Mouse (Mus musculus): Measurements from ENCODE around the gene Sars2. TPM values are rescaled to one million over a fixed set of nuclear protein-coding genes. Genes with fewer than 3 reads are reported as not detected.

The Sars2 gene
- polyA plus RNA-seq, 1 experiment: 22.5 TPM

GRCm38 (mm10) chr7:28799994-28800393 lies 58.2 kb downstream of the Sars2 start:
- no peak overlapping the region for H3K27ac ChIP-seq (ENCODE audit: insufficient read depth, low read length)
- no peaks in the 10 kb centered on the region for H3K9me3 ChIP-seq (replicated peaks; ENCODE audit: control insufficient read depth, insufficient read depth, low read length, poor library complexity, severe bottlenecking)
- H3K4me1 ChIP-seq (ENCODE audit: control insufficient read depth, insufficient read depth, low read length): peaks cover 5% of the 10 kb centered on the region
- no peaks in the 10 kb centered on the region for H3K27me3 ChIP-seq (ENCODE audit: control insufficient read depth, insufficient read depth, low read length, poor library complexity, severe bottlenecking)
- no peak for TF ChIP-seq CTCF (IDR thresholded peaks at IDR 0.05; ENCODE audit: low read depth, low read length)
- TF ChIP-seq POLR2A (IDR thresholded peaks at IDR 0.05; ENCODE audit: insufficient read depth, low read length): no peak
- TF ChIP-seq EP300 (IDR thresholded peaks at IDR 0.05; ENCODE audit: insufficient read depth, low read depth, low read length): no peak
- H3K9ac ChIP-seq (ENCODE audit: low read depth, poor library complexity, severe bottlenecking): no peak overlapping the region
- H3K4me3 ChIP-seq (ENCODE audit: low read depth, low read length): no peak overlapping the region
- peaks cover 5% of the 10 kb centered on the region for H3K36me3 ChIP-seq (ENCODE audit: control insufficient read depth, insufficient read depth, low read length, poor library complexity, severe bottlenecking)

GRCm38 (mm10) chr7:28801451-28801850 lies 59.7 kb downstream of the Sars2 start:
- Histone ChIP-seq H3K27ac (ENCODE audit: insufficient read depth, low read length) (peak overlapping the region; percentile 100), H3K4me1 (ENCODE audit: control insufficient read depth, insufficient read depth, low read length) (peaks cover 9% of the 10 kb centered on the region), H3K4me3 (ENCODE audit: low read depth, low read length) (no peak overlapping the region), H3K36me3 (ENCODE audit: control insufficient read depth, insufficient read depth, low read length, poor library complexity, severe bottlenecking) (peaks cover 5% of the 10 kb centered on the region), H3K9ac (ENCODE audit: low read depth, poor library complexity, severe bottlenecking) (peak overlapping the region; percentile 46), H3K9me3 (replicated peaks; ENCODE audit: control insufficient read depth, insufficient read depth, low read length, poor library complexity, severe bottlenecking) (no peaks in the 10 kb centered on the region), H3K27me3 (ENCODE audit: control insufficient read depth, insufficient read depth, low read length, poor library complexity, severe bottlenecking) (no peaks in the 10 kb centered on the region)
- no peak for TF ChIP-seq CTCF (IDR thresholded peaks at IDR 0.05; ENCODE audit: low read depth, low read length)
- TF ChIP-seq EP300 (IDR thresholded peaks at IDR 0.05; ENCODE audit: insufficient read depth, low read depth, low read length): no peak
- TF ChIP-seq POLR2A (IDR thresholded peaks at IDR 0.05; ENCODE audit: insufficient read depth, low read length): no peak

GRCm38 (mm10) chr7:28801901-28802670 lies 60.3 kb downstream of the Sars2 start:
- Histone ChIP-seq H3K36me3 (ENCODE audit: control insufficient read depth, insufficient read depth, low read length, poor library complexity, severe bottlenecking) (peaks cover 5% of the 10 kb centered on the region), H3K9me3 (replicated peaks; ENCODE audit: control insufficient read depth, insufficient read depth, low read length, poor library complexity, severe bottlenecking) (no peaks in the 10 kb centered on the region), H3K4me1 (ENCODE audit: control insufficient read depth, insufficient read depth, low read length) (peaks cover 9% of the 10 kb centered on the region), H3K9ac (ENCODE audit: low read depth, poor library complexity, severe bottlenecking) (peak overlapping the region; percentile 46), H3K27ac (ENCODE audit: insufficient read depth, low read length) (peak overlapping the region; percentile 100), H3K4me3 (ENCODE audit: low read depth, low read length) (peak overlapping the region; percentile 1; the same call in 1 of the 2 replicates), H3K27me3 (ENCODE audit: control insufficient read depth, insufficient read depth, low read length, poor library complexity, severe bottlenecking) (no peaks in the 10 kb centered on the region)
- TF ChIP-seq EP300 (IDR thresholded peaks at IDR 0.05; ENCODE audit: insufficient read depth, low read depth, low read length) (no peak), POLR2A (IDR thresholded peaks at IDR 0.05; ENCODE audit: insufficient read depth, low read length) (no peak)

- TF ChIP-seq CTCF (IDR thresholded peaks at IDR 0.05; ENCODE audit: low read depth, low read length) (no peak), POLR2A (IDR thresholded peaks at IDR 0.05; ENCODE audit: insufficient read depth, low read length) (no peak), EP300 (IDR thresholded peaks at IDR 0.05; ENCODE audit: insufficient read depth, low read depth, low read length) (peak; percentile 69; the same call in 1 of the 2 replicates)
- H3K27me3 ChIP-seq (ENCODE audit: control insufficient read depth, insufficient read depth, low read length, poor library complexity, severe bottlenecking): no peaks in the 10 kb centered on the region
- peak overlapping the region; percentile 100 for H3K27ac ChIP-seq (ENCODE audit: insufficient read depth, low read length)
- peak overlapping the region; percentile 46 for H3K9ac ChIP-seq (ENCODE audit: low read depth, poor library complexity, severe bottlenecking)
- peaks cover 4% of the 10 kb centered on the region for H3K36me3 ChIP-seq (ENCODE audit: control insufficient read depth, insufficient read depth, low read length, poor library complexity, severe bottlenecking)
- peaks cover 7% of the 10 kb centered on the region for H3K4me1 ChIP-seq (ENCODE audit: control insufficient read depth, insufficient read depth, low read length)
- no peaks in the 10 kb centered on the region for H3K9me3 ChIP-seq (replicated peaks; ENCODE audit: control insufficient read depth, insufficient read depth, low read length, poor library complexity, severe bottlenecking)
- H3K4me3 ChIP-seq (ENCODE audit: low read depth, low read length): no peak overlapping the region
Measured at GRCm38 (mm10) chr7:28802846-28803588, 61.2 kb downstream of the Sars2 start.

Other genes starting within 250 kb of the Sars2 start
- gene Ifnl2, start 231.5 kb upstream of the Sars2 start, polyA plus RNA-seq (2011; ENCODE audit: insufficient read depth, insufficient read length, low read depth, missing spikeins): not detected in 2 replicates
- gene Ifnl3, start 219.2 kb upstream of the Sars2 start, polyA plus RNA-seq (2011; ENCODE audit: insufficient read depth, insufficient read length, low read depth, missing spikeins): not detected in 2 replicates
- gene Sycn, start 201.1 kb upstream of the Sars2 start, polyA plus RNA-seq (2011; ENCODE audit: insufficient read depth, insufficient read length, low read depth, missing spikeins): not detected in 2 replicates
- gene Nccrp1, start 194.7 kb upstream of the Sars2 start, polyA plus RNA-seq (2011; ENCODE audit: insufficient read depth, insufficient read length, low read depth, missing spikeins): 4.5 and 6.4 TPM in 2 replicates
- gene Samd4b, start 143.8 kb upstream of the Sars2 start, polyA plus RNA-seq (2011; ENCODE audit: insufficient read depth, insufficient read length, low read depth, missing spikeins): 86.0 and 94.1 TPM in 2 replicates
- 64.4 and 75.1 TPM in 2 replicates for gene Pak4, start 143.8 kb upstream of the Sars2 start, polyA plus RNA-seq (2011; ENCODE audit: insufficient read depth, insufficient read length, low read depth, missing spikeins)
- 1.4 and 1.8 TPM in 2 replicates for gene Acp7, start 110.7 kb upstream of the Sars2 start, polyA plus RNA-seq (2011; ENCODE audit: insufficient read depth, insufficient read length, low read depth, missing spikeins)
- 5.2 and 9.6 TPM in 2 replicates for gene Fbxo27, start 49.1 kb upstream of the Sars2 start, polyA plus RNA-seq (2011; ENCODE audit: insufficient read depth, insufficient read length, low read depth, missing spikeins)
- gene Fbxo17, start 25.2 kb upstream of the Sars2 start, polyA plus RNA-seq (2011; ENCODE audit: insufficient read depth, insufficient read length, low read depth, missing spikeins): 6.7 and 7.0 TPM in 2 replicates
- gene Mrps12, start 172 bp upstream of the Sars2 start, polyA plus RNA-seq (2011; ENCODE audit: insufficient read depth, insufficient read length, low read depth, missing spikeins): 53.5 and 60.9 TPM in 2 replicates
- not detected in 2 replicates for gene Ccer2, start 14.2 kb downstream of the Sars2 start, polyA plus RNA-seq (2011; ENCODE audit: insufficient read depth, insufficient read length, low read depth, missing spikeins)
- gene Sirt2, start 24.7 kb downstream of the Sars2 start, polyA plus RNA-seq (2011; ENCODE audit: insufficient read depth, insufficient read length, low read depth, missing spikeins): 28.1 and 30.5 TPM in 2 replicates
- 23.8 and 27.9 TPM in 2 replicates for gene Nfkbib, start 25.5 kb downstream of the Sars2 start, polyA plus RNA-seq (2011; ENCODE audit: insufficient read depth, insufficient read length, low read depth, missing spikeins)
- gene Rinl, start 47.0 kb downstream of the Sars2 start, polyA plus RNA-seq (2011; ENCODE audit: insufficient read depth, insufficient read length, low read depth, missing spikeins): 24.6 and 28.0 TPM in 2 replicates
- 633 and 662 TPM in 2 replicates for gene Hnrnpl, start 66.5 kb downstream of the Sars2 start, polyA plus RNA-seq (2011; ENCODE audit: insufficient read depth, insufficient read length, low read depth, missing spikeins)
- gene Ech1, start 83.2 kb downstream of the Sars2 start, polyA plus RNA-seq (2011; ENCODE audit: insufficient read depth, insufficient read length, low read depth, missing spikeins): 41.3 and 53.0 TPM in 2 replicates
- 1.9 and 2.4 TPM in 2 replicates for gene Lgals4, start 91.9 kb downstream of the Sars2 start, polyA plus RNA-seq (2011; ENCODE audit: insufficient read depth, insufficient read length, low read depth, missing spikeins)
- not detected in 2 replicates for gene Lgals7, start 121.9 kb downstream of the Sars2 start, polyA plus RNA-seq (2011; ENCODE audit: insufficient read depth, insufficient read length, low read depth, missing spikeins)
- 0.21 and 0.33 TPM in 2 replicates for gene Capn12, start 139.4 kb downstream of the Sars2 start, polyA plus RNA-seq (2011; ENCODE audit: insufficient read depth, insufficient read length, low read depth, missing spikeins)
- 318 and 324 TPM in 2 replicates for gene Actn4, start 220.3 kb downstream of the Sars2 start, polyA plus RNA-seq (2011; ENCODE audit: insufficient read depth, insufficient read length, low read depth, missing spikeins)
- gene Eif3k, start 239.9 kb downstream of the Sars2 start, polyA plus RNA-seq (2011; ENCODE audit: insufficient read depth, insufficient read length, low read depth, missing spikeins): 409 and 413 TPM in 2 replicates
- 33.2 and 36.3 TPM in 2 replicates for gene Map4k1, start 240.1 kb downstream of the Sars2 start, polyA plus RNA-seq (2011; ENCODE audit: insufficient read depth, insufficient read length, low read depth, missing spikeins)